ENCODE assay signal across 26 mouse cellular contexts in the genomic region with DNA sequence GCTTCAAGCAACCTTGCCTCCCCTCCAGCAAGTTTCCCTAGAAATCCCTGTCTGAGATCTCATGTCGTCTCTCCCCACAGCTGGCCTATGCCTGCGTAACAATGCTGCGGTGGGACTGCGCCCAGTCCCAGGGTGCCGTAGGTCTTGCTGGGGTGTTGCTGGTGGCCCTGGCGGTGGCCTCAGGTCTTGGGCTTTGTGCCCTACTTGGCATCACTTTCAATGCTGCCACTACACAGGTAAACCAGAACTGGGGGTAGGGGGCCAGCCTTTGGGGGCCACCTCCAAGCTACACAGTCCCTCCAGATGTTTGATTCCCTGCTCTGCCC. TPM values are rescaled to one million over a fixed set of nuclear protein-coding genes. Genes with fewer than 3 reads are reported as not detected.
DNase-seq lines count a peak whose midpoint lies in the region; ATAC-seq and TF ChIP-seq lines count a peak whose summit lies in the region.
"Had no signal": no experiment of that assay in that cellular context is flagged by ENCODE, and none has a peak within 500 bp of the region (broad histone marks: within the 10 kb centered on the region; RNA-seq: fewer than 3 reads in every experiment).

No protein-coding gene starts in this region.

- no peak overlapping the region for H3K27ac ChIP-seq in gastrocnemius, adult 2 months
- H3K27ac ChIP-seq in intestine, embryonic 16.5 days (ENCODE audit: low read length), result no peak overlapping the region
- no peak overlapping the region for H3K27ac ChIP-seq in intestine, postnatal 0 days (ENCODE audit: low read depth, low read length)
- H3K27ac ChIP-seq in hindbrain, embryonic 13.5 days, result no peak overlapping the region

- intact Hi-C loops in gastrocnemius, adult 2 months (cut with DNase I), result no loop called here
- intact Hi-C loops in gastrocnemius, postnatal 36 days (cut with DNase I), result no loop called here
- intact Hi-C loops in heart, postnatal 25 days (cut with DNase I), result no loop called here

- peak; percentile 6 for DNase-seq in gastrocnemius, adult 2 months
- no peak for DNase-seq in gastrocnemius, postnatal 36 days
- DNase-seq in heart, adult 11 months, result peak; percentile 91
- no peak for DNase-seq in heart, postnatal 25 days (ENCODE audit: low spot score)
- DNase-seq: adrenal gland, adult 2 months; adrenal gland, adult 8-10 months; adrenal gland, postnatal 10 days; adrenal gland, postnatal 14 days; adrenal gland, postnatal 25 days; adrenal gland, postnatal 36 days; B cell, adult 2 months; cerebellum, adult 11 months; cerebellum, adult 11-12 months; cerebellum, adult 18-20 months had no signal

- no peaks in the 10 kb centered on the region; the same call in 1 of the 2 replicates for H3K36me3 ChIP-seq in intestine, embryonic 16.5 days (ENCODE audit: control insufficient read depth, insufficient read depth, low read length)
- peaks cover 8% of the 10 kb centered on the region; the same call in 1 of the 2 replicates for H3K36me3 ChIP-seq in intestine, postnatal 0 days (ENCODE audit: control insufficient read depth, insufficient read depth)
- peaks cover 98% of the 10 kb centered on the region for H3K36me3 ChIP-seq in E14TG2a.4 (ENCODE audit: insufficient read depth, low read length)
- peaks cover 60% of the 10 kb centered on the region for H3K36me3 ChIP-seq in hindbrain, embryonic 13.5 days
- H3K36me3 ChIP-seq: G1E had no signal

- TF ChIP-seq CTCF in gastrocnemius, adult 2 months (IDR thresholded peaks at IDR 0.05), result no peak
- no peak for TF ChIP-seq CTCF in intestine, postnatal 0 days (IDR thresholded peaks at IDR 0.05; ENCODE audit: low read depth)
- no peak for TF ChIP-seq CTCF in E14TG2a.4 (conservative IDR thresholded peaks at IDR 0.05; ENCODE audit: low read length)

- H3K4me1 ChIP-seq in intestine, embryonic 16.5 days (ENCODE audit: control insufficient read depth, insufficient read depth, low read length), result no peaks in the 10 kb centered on the region
- H3K4me1 ChIP-seq in intestine, postnatal 0 days (replicated peaks; ENCODE audit: control insufficient read depth, insufficient read depth, low read length), result no peaks in the 10 kb centered on the region
- H3K4me1 ChIP-seq in E14TG2a.4 (replicated peaks; ENCODE audit: low read depth, low read length), result peaks cover 80% of the 10 kb centered on the region
- peaks cover 11% of the 10 kb centered on the region for H3K4me1 ChIP-seq in hindbrain, embryonic 13.5 days (replicated peaks)

- H3K27me3 ChIP-seq in intestine, embryonic 16.5 days (replicated peaks; ENCODE audit: control insufficient read depth, insufficient read depth, low read length), result no peaks in the 10 kb centered on the region
- no peaks in the 10 kb centered on the region for H3K27me3 ChIP-seq in intestine, postnatal 0 days (replicated peaks; ENCODE audit: control insufficient read depth, insufficient read depth, low read length)
- H3K27me3 ChIP-seq in E14TG2a.4 (ENCODE audit: insufficient read depth, low read length), result no peaks in the 10 kb centered on the region
- no peaks in the 10 kb centered on the region for H3K27me3 ChIP-seq in hindbrain, embryonic 13.5 days
- H3K27me3 ChIP-seq: CH12.LX, Patski had no signal

- 0 out of 2 replicates have a peak overlapping the region, but pooled peaks have one; percentile 3 for H3K9ac ChIP-seq in intestine, embryonic 16.5 days (ENCODE audit: low read depth, low read length)
- no peak overlapping the region for H3K9ac ChIP-seq in intestine, postnatal 0 days (ENCODE audit: low read depth, low read length)
- no peak overlapping the region for H3K9ac ChIP-seq in hindbrain, embryonic 13.5 days

- H3K4me3 ChIP-seq in gastrocnemius, adult 2 months, result no peak overlapping the region
- no peak overlapping the region for H3K4me3 ChIP-seq in intestine, embryonic 16.5 days (ENCODE audit: low read length)
- H3K4me3 ChIP-seq in intestine, postnatal 0 days (ENCODE audit: low read depth, low read length), result no peak overlapping the region
- H3K4me3 ChIP-seq in E14TG2a.4 (replicated peaks; ENCODE audit: low read length), result peak overlapping the region; percentile 73
- H3K4me3 ChIP-seq in hindbrain, embryonic 13.5 days, result no peak overlapping the region

- no peak for ATAC-seq in intestine, embryonic 16.5 days
- no peak for ATAC-seq in intestine, postnatal 0 days
- no peak for ATAC-seq in hindbrain, embryonic 13.5 days (ENCODE audit: low FRiP score)
- ATAC-seq: activated CD4-positive, CD25-positive, alpha-beta regulatory T cell, adult 4 months; CD4-positive, CD25-positive, alpha-beta regulatory T cell, adult 4 months; Patski had no signal

- H3K4me2 ChIP-seq in intestine, embryonic 16.5 days (ENCODE audit: low read depth, low read length), result no peak overlapping the region
- H3K4me2 ChIP-seq in intestine, postnatal 0 days (replicated peaks; ENCODE audit: low read depth), result no peak overlapping the region
- H3K4me2 ChIP-seq in hindbrain, embryonic 13.5 days, result no peak overlapping the region

- WGBS in intestine, embryonic 16.5 days, result 90% methylated on average over 6 of the region's 6 CpGs
- WGBS in intestine, postnatal 0 days, result 99% methylated on average over 6 of the region's 6 CpGs
- WGBS in hindbrain, embryonic 13.5 days, result 90% methylated on average over 6 of the region's 6 CpGs

- no peaks in the 10 kb centered on the region for H3K9me3 ChIP-seq in intestine, embryonic 16.5 days (ENCODE audit: control insufficient read depth, low read length)
- H3K9me3 ChIP-seq in intestine, postnatal 0 days (ENCODE audit: control insufficient read depth), result no peaks in the 10 kb centered on the region
- no peaks in the 10 kb centered on the region for H3K9me3 ChIP-seq in E14TG2a.4 (ENCODE audit: low read length)
- no peaks in the 10 kb centered on the region for H3K9me3 ChIP-seq in hindbrain, embryonic 13.5 days
- H3K9me3 ChIP-seq: G1E had no signal

RNA-seq across cellular contexts. Expression of gene Ptch2, which starts 12.6 kb away (rescaled TPM):
- total RNA-seq in gastrocnemius, adult 2 months (2021), result under 1 TPM; 0.22 to 0.54 TPM
- total RNA-seq in gastrocnemius, postnatal 36 days (2021), result 1 to 10 TPM in 1 of 2 experiments, under 1 TPM in 1; 0.61 to 1.5 TPM
- 1 to 10 TPM; 1.1 to 1.5 TPM for total RNA-seq in heart, postnatal 25 days (2021)
- polyA plus RNA-seq in intestine, embryonic 16.5 days (2015; fragmentation: Nextera tagmentation; extraction: Ambion mirVana), result 6.2 and 6.4 TPM in 2 replicates
- 1.3 and 1.4 TPM in 2 replicates for polyA plus RNA-seq in intestine, postnatal 0 days (2015; fragmentation: Nextera tagmentation; extraction: Ambion mirVana)
- 6.8 and 7.9 TPM in 2 replicates for polyA plus RNA-seq in hindbrain, embryonic 13.5 days (2015; fragmentation: Nextera tagmentation; extraction: Ambion mirVana)
- total RNA-seq: MEL had no signal
- polyA plus RNA-seq: activated CD4-positive, CD25-positive, alpha-beta regulatory T cell, adult 4 months; G1E had no signal

RNA-seq across cellular contexts. Expression of gene Btbd19, which starts 17.0 kb away (rescaled TPM):
- 1 to 10 TPM; 2.3 to 2.5 TPM for total RNA-seq in gastrocnemius, adult 2 months (2021)
- 1 to 10 TPM; 2.0 to 2.4 TPM for total RNA-seq in gastrocnemius, postnatal 36 days (2021)
- 1 to 10 TPM; 2.0 to 3.3 TPM for total RNA-seq in heart, postnatal 25 days (2021)
- 3.9 and 4.8 TPM in 2 replicates for polyA plus RNA-seq in intestine, embryonic 16.5 days (2015; fragmentation: Nextera tagmentation; extraction: Ambion mirVana)
- polyA plus RNA-seq in intestine, postnatal 0 days (2015; fragmentation: Nextera tagmentation; extraction: Ambion mirVana), result 2.9 and 3.5 TPM in 2 replicates
- 3.9 and 4.2 TPM in 2 replicates for polyA plus RNA-seq in hindbrain, embryonic 13.5 days (2015; fragmentation: Nextera tagmentation; extraction: Ambion mirVana)

RNA-seq across cellular contexts. Expression of gene Tctex1d4, which starts 18.1 kb away (rescaled TPM):
- not detected for total RNA-seq in gastrocnemius, adult 2 months (2021)
- not detected for total RNA-seq in gastrocnemius, postnatal 36 days (2021)
- not detected for total RNA-seq in heart, postnatal 25 days (2021)
- not detected in 2 replicates for polyA plus RNA-seq in intestine, embryonic 16.5 days (2015; fragmentation: Nextera tagmentation; extraction: Ambion mirVana)
- polyA plus RNA-seq in intestine, postnatal 0 days (2015; fragmentation: Nextera tagmentation; extraction: Ambion mirVana), result 0.22 TPM in 2 replicates
- polyA plus RNA-seq in hindbrain, embryonic 13.5 days (2015; fragmentation: Nextera tagmentation; extraction: Ambion mirVana), result 0.86 TPM in 1 of 2 replicates, not detected in the other
- total RNA-seq: adrenal gland, adult 18-20 months; adrenal gland, adult 2 months; adrenal gland, adult 8-10 months; adrenal gland, postnatal 10 days; adrenal gland, postnatal 14 days; adrenal gland, postnatal 25 days; adrenal gland, postnatal 36 days; adrenal gland, postnatal 4 days had no signal
- polyA plus RNA-seq: adrenal gland, adult 2 months had no signal

RNA-seq across cellular contexts. Expression of gene Plk3, which starts 25.3 kb away (rescaled TPM):
- total RNA-seq in gastrocnemius, adult 2 months (2021), result under 1 TPM; 0.73 to 0.74 TPM
- total RNA-seq in gastrocnemius, postnatal 36 days (2021), result 1 to 10 TPM in 1 of 2 experiments, under 1 TPM in 1; 0.86 to 1.5 TPM
- 1 to 10 TPM; 1.5 to 2.1 TPM for total RNA-seq in heart, postnatal 25 days (2021)
- polyA plus RNA-seq in intestine, embryonic 16.5 days (2015; fragmentation: Nextera tagmentation; extraction: Ambion mirVana), result 2.5 and 4.1 TPM in 2 replicates
- polyA plus RNA-seq in intestine, postnatal 0 days (2015; fragmentation: Nextera tagmentation; extraction: Ambion mirVana), result 5.3 and 7.0 TPM in 2 replicates
- 16.2 and 16.6 TPM in 2 replicates for polyA plus RNA-seq in hindbrain, embryonic 13.5 days (2015; fragmentation: Nextera tagmentation; extraction: Ambion mirVana)

RNA-seq across cellular contexts. Expression of gene Rps8, which starts 47.6 kb away (rescaled TPM):
- total RNA-seq in gastrocnemius, adult 2 months (2021), result 100 to 1,000 TPM; 527 to 622 TPM
- 100 to 1,000 TPM; 497 to 579 TPM for total RNA-seq in gastrocnemius, postnatal 36 days (2021)
- total RNA-seq in heart, postnatal 25 days (2021), result 100 to 1,000 TPM; 571 to 648 TPM
- 811 and 851 TPM in 2 replicates for polyA plus RNA-seq in intestine, embryonic 16.5 days (2015; fragmentation: Nextera tagmentation; extraction: Ambion mirVana)
- 563 and 564 TPM in 2 replicates for polyA plus RNA-seq in intestine, postnatal 0 days (2015; fragmentation: Nextera tagmentation; extraction: Ambion mirVana)
- polyA plus RNA-seq in hindbrain, embryonic 13.5 days (2015; fragmentation: Nextera tagmentation; extraction: Ambion mirVana), result 576 and 608 TPM in 2 replicates

Comparison
In these comparisons a context has a peak if more than half of its experiments do, and no peak if none do; other contexts are left out.
1. DNase-seq: peak in gastrocnemius, adult 2 months (single experiment) and heart, adult 11 months (single experiment); none in gastrocnemius, postnatal 36 days (0 of 2) and heart, postnatal 25 days (single experiment).